Mouse (Mus musculus) stomach, embryonic 14.5 days (tissue): Measurements from ENCODE around the gene Slc12a6. TPM values are rescaled to one million over a fixed set of nuclear protein-coding genes. Genes with fewer than 3 reads are reported as not detected.

Experiments used
- ATAC-seq: fragments of 200-750 bp; cut with Nextera tagmentation; 2 replicates; pipeline ENCODE4 v1.8.0; 2017; ENCODE audit warnings: low read depth, moderate TSS enrichment; ENCODE audit not compliant: insufficient number of reproducible peaks, insufficient read depth, low FRiP score
- H3K27ac ChIP-seq: fragments of 300-500 bp; sonication (generic); 2 replicates; pipeline ENCODE4 v1.5.1; 2014; ENCODE audit warnings: mild to moderate bottlenecking, low read length, moderate library complexity, mixed read lengths
- H3K27me3 ChIP-seq: fragments of 300-500 bp; sonication (generic); 2 replicates; pipeline ENCODE4 v1.6.1; 2014; ENCODE audit warnings: low read length, control low read depth, mixed read lengths; ENCODE audit not compliant: control insufficient read depth, insufficient read depth
- H3K36me3 ChIP-seq: fragments of 300-500 bp; sonication (generic); 2 replicates; pipeline ENCODE4 v1.6.1; 2014; ENCODE audit warnings: mild to moderate bottlenecking, control low read depth, low read length, moderate library complexity, mixed read lengths; ENCODE audit not compliant: control insufficient read depth, insufficient read depth
- H3K4me1 ChIP-seq: fragments of 300-500 bp; sonication (generic); 2 replicates; pipeline ENCODE4 v1.6.1; 2014; ENCODE audit warnings: low read length, control low read depth, mixed read lengths; ENCODE audit not compliant: control insufficient read depth, insufficient read depth
- H3K4me2 ChIP-seq: fragments of 300-500 bp; sonication (generic); replicated peaks from 2 replicates; pipeline ENCODE4 v1.6.1; 2014; ENCODE audit warnings: low read depth, low read length, control low read depth
- H3K4me3 ChIP-seq: fragments of 300-500 bp; sonication (generic); 2 replicates; pipeline ENCODE4 v1.5.1; 2014; ENCODE audit warnings: low read depth, low read length, control low read depth
- H3K9ac ChIP-seq: fragments of 300-500 bp; sonication (generic); replicated peaks from 2 replicates; pipeline ENCODE4 v1.6.1; 2014; ENCODE audit warnings: low read depth, mild to moderate bottlenecking, control low read depth, low read length, moderate library complexity, mixed read lengths
- H3K9me3 ChIP-seq: fragments of 300-500 bp; sonication (generic); 2 replicates; pipeline ENCODE4 v1.6.1; 2016; ENCODE audit warnings: low read depth, low read length, control low read depth; ENCODE audit not compliant: control insufficient read depth
- WGBS: fragments of 180-500 bp; shearing (Covaris S2); extraction: QIAGEN DNeasy Blood & Tissue Kit; methylation state at CpG from one replicate; pipeline ENCODE4 v1.1.7; 2014; 5-methylcytosine and 5-hydroxymethylcytosine counted together
- polyA plus RNA-seq: library from polyadenylated mRNA; unstranded; fragments of >200 nt; fragmentation: Nextera tagmentation; extraction: Ambion mirVana; gene quantifications from 2 replicates; pipeline ENCODE4 v1.2.1, GENCODE M21; 2014

Gene Slc12a6
- polyA plus RNA-seq, 1 experiment from 2014 or later, result 18.9 TPM

GRCm38 (mm10) chr2:112254675-112255515 is 10.7 kb upstream of the Slc12a6 start:
- ATAC-seq, result 0 out of 2 replicates have a peak, but pooled peaks have one; percentile 15
- 50% methylated on average over 7 of the region's 7 CpGs for WGBS
- H3K27me3 ChIP-seq, result no peaks in the 10 kb centered on the region
- no peaks in the 10 kb centered on the region for H3K9me3 ChIP-seq
- H3K4me3 ChIP-seq, result no peak overlapping the region
- no peaks in the 10 kb centered on the region for H3K36me3 ChIP-seq
- no peaks in the 10 kb centered on the region for H3K4me1 ChIP-seq
- no peak overlapping the region for H3K27ac ChIP-seq
- H3K9ac ChIP-seq, result no peak overlapping the region
- no peak overlapping the region for H3K4me2 ChIP-seq

- WGBS, result 68% methylated on average over 10 of the region's 10 CpGs
- no peak for ATAC-seq
These were observed 6.2 kb upstream of the Slc12a6 start, which contains the start of gene Nutm1 for GRCm38 (mm10) chr2:112259241-112259962. Nutm1 (minus strand) TSS chr2:112259291.

GRCm38 (mm10) chr2:112261748-112262653 is 3.6 kb upstream of the Slc12a6 start, which contains the start of gene Nop10:
Nop10 (plus strand) TSS chr2:112261926.
- Histone ChIP-seq H3K9me3 (no peaks in the 10 kb centered on the region), H3K4me1 (peaks cover 10% of the 10 kb centered on the region), H3K4me3 (peak within 1 kb of the TSS; percentile 64), H3K27ac (peak within 1 kb of the TSS; percentile 55; the same call in 1 of the 2 replicates), H3K9ac (peak within 1 kb of the TSS; percentile 33), H3K36me3 (no peaks in the 10 kb centered on the region), H3K4me2 (peak within 1 kb of the TSS; percentile 64), H3K27me3 (no peaks in the 10 kb centered on the region)
- peak; percentile 51 for ATAC-seq
- WGBS, result under 1% methylated on average over 36 of the region's 36 CpGs

More at GRCm38 (mm10) chr2:112259241-112259962, 6.2 kb upstream of the Slc12a6 start, which contains the start of gene Nutm1:
- Histone ChIP-seq H3K9ac (no peak within 1 kb of the TSS), H3K9me3 (no peaks in the 10 kb centered on the region), H3K4me3 (no peak within 1 kb of the TSS), H3K4me2 (no peak within 1 kb of the TSS), H3K36me3 (no peaks in the 10 kb centered on the region), H3K27ac (no peak within 1 kb of the TSS), H3K4me1 (peaks cover 8% of the 10 kb centered on the region), H3K27me3 (no peaks in the 10 kb centered on the region)

GRCm38 (mm10) chr2:112262779-112263295 is 2.8 kb upstream of the Slc12a6 start:
- Histone ChIP-seq H3K9ac (no peak overlapping the region), H3K4me1 (peaks cover 12% of the 10 kb centered on the region), H3K4me3 (peak overlapping the region; percentile 64), H3K9me3 (no peaks in the 10 kb centered on the region), H3K36me3 (no peaks in the 10 kb centered on the region), H3K4me2 (peak overlapping the region; percentile 64), H3K27ac (no peak overlapping the region), H3K27me3 (no peaks in the 10 kb centered on the region)
- 33% methylated on average over 4 of the region's 4 CpGs for WGBS
- ATAC-seq, result no peak

GRCm38 (mm10) chr2:112264364-112264763 is 1.3 kb upstream of the Slc12a6 start:
- Histone ChIP-seq H3K9me3 (no peaks in the 10 kb centered on the region), H3K27me3 (no peaks in the 10 kb centered on the region), H3K4me3 (no peak overlapping the region), H3K27ac (no peak overlapping the region), H3K9ac (no peak overlapping the region), H3K36me3 (no peaks in the 10 kb centered on the region), H3K4me2 (no peak overlapping the region), H3K4me1 (peaks cover 12% of the 10 kb centered on the region)
- no peak for ATAC-seq
- whole genome bisulfite sequencing, result 76% methylated on average over 4 of the region's 4 CpGs

- H3K4me3 ChIP-seq, result peak within 1 kb of the TSS; percentile 65
- peaks cover 12% of the 10 kb centered on the region for H3K4me1 ChIP-seq
- no peaks in the 10 kb centered on the region for H3K9me3 ChIP-seq
- peak; percentile 12; the same call in 1 of the 2 replicates for ATAC-seq
- H3K27ac ChIP-seq, result peak within 1 kb of the TSS; percentile 85
- H3K9ac ChIP-seq, result peak within 1 kb of the TSS; percentile 56
- WGBS, result under 1% methylated on average over 11 of the region's 11 CpGs
- H3K27me3 ChIP-seq, result no peaks in the 10 kb centered on the region
- peak within 1 kb of the TSS; percentile 74 for H3K4me2 ChIP-seq
- H3K36me3 ChIP-seq, result no peaks in the 10 kb centered on the region
These were observed 592 bp downstream of the Slc12a6 start, which contains the start of gene Gm21985 for GRCm38 (mm10) chr2:112266242-112266592. Gm21985 (plus strand) TSS chr2:112266314.

- H3K9ac ChIP-seq, result no peak overlapping the region; the same call in 1 of the 2 replicates
- WGBS, result 32% methylated on average over 10 of the region's 10 CpGs
- ATAC-seq, result no peak
These were observed 1.2 kb downstream of the Slc12a6 start for GRCm38 (mm10) chr2:112266780-112267179.

More at GRCm38 (mm10) chr2:112266780-112267179, 1.2 kb downstream of the Slc12a6 start:
- no peaks in the 10 kb centered on the region for H3K36me3 ChIP-seq
- peak overlapping the region; percentile 65 for H3K4me3 ChIP-seq
- no peaks in the 10 kb centered on the region for H3K9me3 ChIP-seq
- H3K4me2 ChIP-seq, result peak overlapping the region; percentile 74
- H3K27ac ChIP-seq, result no peak overlapping the region
- H3K4me1 ChIP-seq, result peaks cover 12% of the 10 kb centered on the region
- no peaks in the 10 kb centered on the region for H3K27me3 ChIP-seq
